Mouse (Mus musculus) intestine, postnatal 0 days (tissue): Measurements from ENCODE around the gene Rfx7. TPM values are rescaled to one million over a fixed set of nuclear protein-coding genes. Genes with fewer than 3 reads are reported as not detected.
A peak's percentile ranks its signal among the peaks of the same experiment; 100 is the strongest.

Source experiments
- ATAC-seq: fragments of 200-750 bp; cut with Nextera tagmentation; 2 replicates; pipeline ENCODE4 v1.8.0; 2017; ENCODE audit warnings: mild to moderate bottlenecking, moderate TSS enrichment, moderate library complexity
- H3K27ac ChIP-seq: fragments of 300-500 bp; sonication (generic); 2 replicates; pipeline ENCODE4 v1.5.1; 2014; ENCODE audit warnings: mild to moderate bottlenecking, low read depth, low read length, moderate library complexity
- H3K27me3 ChIP-seq: fragments of 300-500 bp; sonication (generic); replicated peaks from 2 replicates; pipeline ENCODE4 v1.6.1; 2014; ENCODE audit warnings: low read length, mixed read lengths; ENCODE audit not compliant: control insufficient read depth, insufficient read depth
- H3K36me3 ChIP-seq: fragments of 300-500 bp; sonication (generic); 2 replicates; pipeline ENCODE4 v1.6.1; 2014; ENCODE audit warnings: mild to moderate bottlenecking, moderate library complexity; ENCODE audit not compliant: control insufficient read depth, insufficient read depth
- H3K4me1 ChIP-seq: fragments of 300-500 bp; sonication (generic); replicated peaks from 2 replicates; pipeline ENCODE4 v1.6.1; 2014; ENCODE audit warnings: antibody characterized with exemption, low read length, mixed read lengths; ENCODE audit not compliant: control insufficient read depth, insufficient read depth
- H3K4me2 ChIP-seq: fragments of 300-500 bp; sonication (generic); replicated peaks from 2 replicates; pipeline ENCODE4 v1.6.1; 2014; ENCODE audit warnings: low read depth, mild to moderate bottlenecking, moderate library complexity
- H3K4me3 ChIP-seq: fragments of 300-500 bp; sonication (generic); 2 replicates; pipeline ENCODE4 v1.5.1; 2014; ENCODE audit warnings: low read depth, low read length
- H3K9ac ChIP-seq: fragments of 300-500 bp; sonication (generic); 2 replicates; pipeline ENCODE4 v1.6.1; 2014; ENCODE audit warnings: mild to moderate bottlenecking, low read depth, low read length
- H3K9me3 ChIP-seq: fragments of 300-500 bp; sonication (generic); 2 replicates; pipeline ENCODE4 v1.6.1; 2016; ENCODE audit warnings: mixed run types; ENCODE audit not compliant: control insufficient read depth
- CTCF ChIP-seq: sonication (generic); IDR thresholded peaks from 2 replicates; pipeline ENCODE4 v1.5.1; 2016; ENCODE audit warnings: low read depth, mild to moderate bottlenecking, control low read depth, antibody characterized with exemption, moderate library complexity
- WGBS: fragments of 180-500 bp; shearing (Covaris S2); extraction: QIAGEN DNeasy Blood & Tissue Kit; methylation state at CpG from one replicate; pipeline ENCODE4 v1.1.7; 2014; 5-methylcytosine and 5-hydroxymethylcytosine counted together
- polyA plus RNA-seq: library from polyadenylated mRNA; unstranded; fragments of >200 nt; fragmentation: Nextera tagmentation; extraction: Ambion mirVana; gene quantifications from 2 replicates; pipeline ENCODE4 v1.2.1, GENCODE M21; 2015

Gene Rfx7
- polyA plus RNA-seq, 1 experiment from 2014 or later = 6.9 TPM

- ATAC-seq = peak; percentile 55
- Histone ChIP-seq H3K4me3 (no peak overlapping the region), H3K36me3 (no peaks in the 10 kb centered on the region), H3K4me2 (no peak overlapping the region), H3K4me1 (no peaks in the 10 kb centered on the region; the same call in none of the 2 replicates), H3K9me3 (no peaks in the 10 kb centered on the region), H3K27me3 (no peaks in the 10 kb centered on the region), H3K27ac (no peak overlapping the region), H3K9ac (no peak overlapping the region)
- no peak for TF ChIP-seq CTCF
- WGBS = 67% methylated on average over 3 of the region's 3 CpGs
Observed at GRCm38 (mm10) chr9:72493984-72494685, 37.9 kb upstream of the Rfx7 start.

GRCm38 (mm10) chr9:72496691-72497090, 35.3 kb upstream of the Rfx7 start:
- no peak for ATAC-seq

GRCm38 (mm10) chr9:72497171-72497570, 34.9 kb upstream of the Rfx7 start:
- no peak overlapping the region for H3K27ac ChIP-seq
- H3K9ac ChIP-seq = no peak overlapping the region
- H3K4me2 ChIP-seq = no peak overlapping the region
- no peaks in the 10 kb centered on the region for H3K27me3 ChIP-seq
- H3K9me3 ChIP-seq = no peaks in the 10 kb centered on the region
- WGBS = 65% methylated on average over 3 of the region's 3 CpGs
- no peak for TF ChIP-seq CTCF
- ATAC-seq = no peak
- no peaks in the 10 kb centered on the region for H3K36me3 ChIP-seq
- no peak overlapping the region for H3K4me3 ChIP-seq
- H3K4me1 ChIP-seq = no peaks in the 10 kb centered on the region; the same call in 1 of the 2 replicates

More at GRCm38 (mm10) chr9:72496691-72497090, 35.3 kb upstream of the Rfx7 start:
- no peak overlapping the region for H3K9ac ChIP-seq
- WGBS = 65% methylated on average over 2 of the region's 2 CpGs
- H3K27me3 ChIP-seq = no peaks in the 10 kb centered on the region
- no peaks in the 10 kb centered on the region; the same call in 1 of the 2 replicates for H3K4me1 ChIP-seq
- no peak overlapping the region for H3K4me2 ChIP-seq
- H3K27ac ChIP-seq = no peak overlapping the region
- no peak for TF ChIP-seq CTCF
- no peaks in the 10 kb centered on the region for H3K9me3 ChIP-seq
- no peaks in the 10 kb centered on the region for H3K36me3 ChIP-seq
- H3K4me3 ChIP-seq = no peak overlapping the region

DNA sequence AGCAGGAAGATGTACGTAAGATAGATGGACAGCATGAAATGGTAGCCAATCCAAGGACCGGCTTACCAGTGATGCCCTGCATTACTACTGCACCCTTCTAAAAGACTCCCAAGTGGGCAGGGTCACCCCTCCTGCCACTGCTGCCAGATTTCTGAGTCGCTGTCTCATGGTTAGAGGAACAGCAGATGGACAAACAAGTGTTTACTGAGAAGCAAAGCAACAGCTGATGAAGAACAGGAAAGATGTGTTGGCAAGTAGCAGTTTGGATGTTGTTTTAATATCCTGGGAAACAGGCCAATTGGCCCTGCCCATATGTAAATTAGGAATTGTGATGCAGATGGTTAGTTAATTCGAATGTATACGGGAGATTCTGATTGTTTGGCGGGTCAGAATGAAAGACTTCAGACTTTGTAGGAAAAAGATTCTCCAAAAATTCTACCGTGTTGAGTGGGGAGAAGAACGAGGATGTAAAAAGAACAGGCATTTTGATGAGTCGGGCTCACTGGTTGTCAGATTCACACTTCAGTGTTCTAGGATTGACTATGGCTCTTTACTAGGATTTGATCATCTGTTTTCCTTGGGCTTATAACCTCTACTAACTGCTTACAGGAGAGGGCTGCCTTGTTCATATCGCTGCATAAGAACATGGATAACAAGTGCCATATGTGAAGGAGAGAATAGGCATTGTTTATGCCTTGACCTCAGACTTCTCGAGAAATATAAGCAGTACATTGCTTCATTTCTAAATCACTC, 19.6 kb upstream of the Rfx7 start:
- no peaks in the 10 kb centered on the region for H3K9me3 ChIP-seq
- no peaks in the 10 kb centered on the region for H3K36me3 ChIP-seq
- no peak overlapping the region for H3K27ac ChIP-seq
- no peak overlapping the region for H3K4me2 ChIP-seq
- no peak overlapping the region for H3K9ac ChIP-seq
- H3K4me3 ChIP-seq = no peak overlapping the region
- no peak for ATAC-seq
- H3K27me3 ChIP-seq = no peaks in the 10 kb centered on the region
- no peak for TF ChIP-seq CTCF
- 60% methylated on average over 11 of the region's 11 CpGs for WGBS
- no peaks in the 10 kb centered on the region for H3K4me1 ChIP-seq

DNA sequence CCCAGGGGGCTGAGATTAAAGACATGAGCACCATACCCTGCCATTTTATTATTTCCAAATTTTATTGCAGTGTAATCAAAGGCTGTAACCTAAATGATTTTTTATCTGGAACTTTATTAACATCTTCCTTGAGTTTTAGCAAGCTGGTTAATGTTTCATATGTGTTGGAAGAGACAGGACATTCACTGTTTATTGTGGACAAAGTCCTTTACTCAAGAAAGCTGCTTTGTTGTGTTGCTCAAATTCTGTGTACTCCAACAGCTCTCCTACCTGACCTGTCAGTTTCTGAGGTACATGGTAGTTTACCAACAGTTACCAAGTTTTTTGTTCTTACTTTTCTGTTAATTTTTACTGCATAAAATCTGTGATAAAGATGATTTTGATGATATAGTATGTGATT, 16.7 kb upstream of the Rfx7 start:
- Histone ChIP-seq H3K9me3 (no peaks in the 10 kb centered on the region), H3K4me2 (no peak overlapping the region), H3K4me1 (no peaks in the 10 kb centered on the region), H3K36me3 (no peaks in the 10 kb centered on the region), H3K27me3 (no peaks in the 10 kb centered on the region), H3K4me3 (no peak overlapping the region), H3K9ac (no peak overlapping the region), H3K27ac (no peak overlapping the region)
- ATAC-seq = no peak
- no peak for TF ChIP-seq CTCF

DNA sequence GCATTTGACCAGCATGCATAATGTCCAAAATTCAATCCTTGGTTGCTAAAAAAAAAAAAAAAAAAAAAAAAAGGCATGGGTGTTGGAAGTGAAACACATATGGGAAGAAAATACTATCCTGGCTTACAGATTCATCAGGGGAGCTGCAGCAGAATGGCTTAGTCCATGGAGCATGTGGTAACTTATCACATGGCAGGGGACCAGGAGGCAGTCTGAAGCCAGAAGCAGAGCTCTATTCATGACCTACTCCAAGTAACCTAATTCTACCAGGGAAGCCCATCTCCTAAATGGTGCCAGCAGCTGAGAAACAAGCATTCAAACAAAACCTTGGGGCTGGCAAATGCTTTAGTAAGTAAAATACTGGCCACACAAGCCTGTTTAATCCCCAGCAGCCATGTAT, 12.8 kb upstream of the Rfx7 start:
- TF ChIP-seq CTCF = no peak
- no peak overlapping the region for H3K9ac ChIP-seq
- no peak overlapping the region for H3K4me3 ChIP-seq
- H3K27me3 ChIP-seq = no peaks in the 10 kb centered on the region
- H3K9me3 ChIP-seq = no peaks in the 10 kb centered on the region
- no peaks in the 10 kb centered on the region for H3K4me1 ChIP-seq
- no peak for ATAC-seq
- no peak overlapping the region for H3K4me2 ChIP-seq
- H3K36me3 ChIP-seq = no peaks in the 10 kb centered on the region
- no peak overlapping the region for H3K27ac ChIP-seq
